Mouse (Mus musculus) testis, postnatal 10 days (tissue): ENCODE results near the gene Hist1h4h.

Experiments used
- DNase-seq: peaks from one replicate; pipeline ENCODE4 v3.0.0; 2021; ENCODE audit warnings: low spot score

Hist1h4h gene

GRCm38 (mm10) chr13:23530901-23531875 lies at the start of gene Hist1h4h:
TSS of gene Hist1h4h (plus strand) at chr13:23531050.
- DNase-seq = peak; percentile 95

GRCm38 (mm10) chr13:23483153-23483552 lies 47.7 kb upstream of the Hist1h4h start:
- DNase-seq = no peak

- no peak for DNase-seq
Observed at GRCm38 (mm10) chr13:23485271-23485670, 45.6 kb upstream of the Hist1h4h start.

- peak; percentile 54 for DNase-seq
Observed at GRCm38 (mm10) chr13:23488400-23489322, 42.2 kb upstream of the Hist1h4h start, which contains the start of gene Btn2a2. TSS of gene Btn2a2 (minus strand) at chr13:23488857.

- no peak for DNase-seq
Observed at GRCm38 (mm10) chr13:23490863-23491262, 40.0 kb upstream of the Hist1h4h start.

GRCm38 (mm10) chr13:23491263-23491662 lies 39.6 kb upstream of the Hist1h4h start:
- no peak for DNase-seq

- no peak for DNase-seq
Observed at GRCm38 (mm10) chr13:23491990-23492389, 38.9 kb upstream of the Hist1h4h start.

- no peak for DNase-seq
Observed at GRCm38 (mm10) chr13:23495526-23495925, 35.3 kb upstream of the Hist1h4h start.

GRCm38 (mm10) chr13:23497656-23498321 lies 33.1 kb upstream of the Hist1h4h start:
- DNase-seq = no peak

- DNase-seq = no peak
Observed at GRCm38 (mm10) chr13:23498653-23499052, 32.2 kb upstream of the Hist1h4h start.

- DNase-seq = no peak
Observed at GRCm38 (mm10) chr13:23499943-23500342, 30.9 kb upstream of the Hist1h4h start.

- DNase-seq = no peak
Observed at GRCm38 (mm10) chr13:23500424-23501200, 30.2 kb upstream of the Hist1h4h start.

GRCm38 (mm10) chr13:23501511-23501910 lies 29.3 kb upstream of the Hist1h4h start:
- no peak for DNase-seq

- DNase-seq = no peak
Observed at GRCm38 (mm10) chr13:23502031-23502567, 28.8 kb upstream of the Hist1h4h start.

GRCm38 (mm10) chr13:23502916-23503315 lies 27.9 kb upstream of the Hist1h4h start:
- DNase-seq = no peak

- DNase-seq = no peak
Observed at GRCm38 (mm10) chr13:23503797-23504196, 27.1 kb upstream of the Hist1h4h start.

GRCm38 (mm10) chr13:23505662-23506345 lies 25.0 kb upstream of the Hist1h4h start:
- DNase-seq = no peak

- DNase-seq = no peak
Observed at GRCm38 (mm10) chr13:23506351-23506750, 24.5 kb upstream of the Hist1h4h start.

- DNase-seq = no peak
Observed at GRCm38 (mm10) chr13:23506819-23507515, 23.9 kb upstream of the Hist1h4h start.

GRCm38 (mm10) chr13:23510127-23510526 lies 20.7 kb upstream of the Hist1h4h start:
- no peak for DNase-seq
